Mouse (Mus musculus): ENCODE results near the gene St5.

The St5 gene

GRCm38 (mm10) chr7:109703190-109704015 lies at the start of gene St5, which contains the start of gene Akip1:
St5 (minus strand) TSS chr7:109703605.
Akip1 (plus strand) TSS chr7:109703690.
- DNase-seq (ENCODE audit: low read depth): peak; percentile 80

GRCm38 (mm10) chr7:109752008-109752925 lies 48.9 kb upstream of the St5 start, which contains the start of gene Tmem9b:
Tmem9b (minus strand) TSS chr7:109752875.
- peak; percentile 67 for DNase-seq (ENCODE audit: low read depth)

DNA sequence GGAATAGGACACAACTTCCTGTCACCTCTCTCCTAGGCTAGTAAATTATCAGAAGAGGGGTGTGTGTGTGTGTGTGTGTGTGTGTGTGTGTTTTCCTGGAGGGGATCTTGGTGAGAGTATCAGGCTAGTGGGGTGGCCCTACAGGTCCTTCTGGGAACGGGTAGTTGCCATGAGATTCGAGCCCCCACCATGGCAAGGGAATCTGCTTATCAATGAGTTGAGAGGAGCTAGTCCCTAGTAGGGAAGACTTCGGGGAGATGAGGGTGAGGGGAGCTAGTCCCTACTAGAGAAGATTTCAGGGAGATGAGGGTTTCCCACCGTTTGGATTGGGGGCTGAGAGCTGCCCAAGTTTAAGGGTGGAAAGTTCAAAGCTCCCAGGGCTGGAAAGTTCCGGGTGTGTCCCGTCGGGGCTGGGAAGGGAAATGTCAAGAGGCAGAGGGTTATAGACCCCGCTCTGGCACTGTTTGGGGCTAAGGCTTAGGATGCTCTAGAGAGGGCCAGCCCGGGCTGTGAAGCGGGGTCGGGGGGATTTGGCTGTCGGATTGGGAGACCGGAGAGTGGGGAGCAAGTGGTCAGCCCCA lies 48.1 kb upstream of the St5 start:
- peak; percentile 16 for DNase-seq (ENCODE audit: low read depth)

DNA sequence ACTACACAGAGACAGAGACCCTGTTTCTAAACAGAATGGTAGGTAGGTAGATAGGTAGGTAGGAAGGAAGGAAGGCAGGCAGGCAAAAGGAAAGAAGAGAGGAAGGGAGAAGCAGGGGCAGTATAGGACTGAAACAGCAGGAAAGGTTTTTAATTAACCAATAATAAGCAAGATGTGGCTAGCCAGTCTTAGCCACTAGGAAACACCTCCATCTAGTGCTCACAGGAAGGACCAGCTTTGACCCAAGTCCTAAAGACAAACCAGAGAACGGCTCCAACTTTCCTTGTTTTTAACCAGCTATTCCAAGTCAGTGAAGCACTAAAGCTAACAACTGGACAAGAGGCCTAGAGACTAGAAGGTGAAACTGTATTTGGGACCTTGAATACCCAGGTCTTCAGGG lies 44.3 kb upstream of the St5 start:
- DNase-seq (ENCODE audit: low read depth): peak; percentile 49

DNA sequence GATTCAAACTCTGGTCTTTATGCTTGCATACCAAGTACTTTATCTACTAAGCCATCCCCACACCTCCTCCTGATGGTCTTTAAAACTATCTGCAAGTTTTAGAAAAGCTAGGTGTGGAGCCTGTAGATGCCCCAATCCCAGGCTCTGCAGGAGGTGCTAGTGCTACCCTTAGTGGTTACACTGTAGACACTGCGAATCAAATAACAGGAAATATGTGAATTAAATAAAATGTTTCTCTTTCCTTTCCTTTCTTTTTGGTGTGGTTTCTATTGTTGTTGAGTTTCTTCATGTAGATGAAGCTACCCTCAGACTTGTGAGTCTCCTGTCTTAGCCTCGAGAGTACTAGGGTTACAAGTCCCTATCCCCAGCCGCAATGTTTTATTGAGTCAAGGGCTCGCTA lies 38.3 kb upstream of the St5 start:
- no peak for DNase-seq (ENCODE audit: low read depth)

DNA sequence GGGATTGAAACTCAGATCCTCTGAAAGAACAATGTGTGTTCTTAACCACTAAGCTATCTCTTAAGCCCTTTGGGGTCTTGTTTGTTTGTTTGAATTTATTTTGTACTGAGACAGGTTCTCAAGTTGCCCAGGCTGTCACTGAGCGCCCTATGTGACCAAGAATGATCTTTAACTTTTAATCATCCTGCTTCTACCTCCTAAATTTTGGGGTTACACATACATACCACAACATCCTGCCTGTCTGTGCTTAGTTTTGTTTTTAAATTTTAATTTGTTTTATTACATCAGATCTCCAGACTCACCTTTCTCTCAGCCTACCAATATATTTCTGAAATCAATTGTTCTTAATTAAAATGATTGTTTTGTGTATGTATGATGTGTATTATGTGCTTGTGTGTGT lies 37.7 kb upstream of the St5 start:
- DNase-seq (ENCODE audit: low read depth): no peak

- DNase-seq (ENCODE audit: low read depth): no peak
Measured at GRCm38 (mm10) chr7:109739822-109740370, 36.5 kb upstream of the St5 start.

DNA sequence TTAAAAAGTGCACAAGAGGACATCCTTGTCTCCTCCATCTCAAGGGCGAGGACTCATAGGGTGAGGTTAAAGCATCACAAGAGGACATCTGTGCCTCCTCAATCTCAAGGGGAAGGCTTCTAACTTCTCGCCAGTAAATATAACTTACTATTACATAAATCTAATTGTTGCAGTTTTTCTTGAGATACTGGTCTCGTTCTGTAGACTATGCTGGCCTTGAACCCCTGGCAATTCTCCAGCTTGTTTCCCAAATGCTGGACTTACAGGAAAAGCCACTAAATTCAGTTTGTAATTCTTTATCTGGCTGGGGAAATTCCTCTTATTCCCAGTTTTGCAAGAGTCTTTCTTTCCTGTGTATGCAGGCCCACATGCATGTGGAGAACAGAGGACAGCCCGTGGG lies 31.4 kb upstream of the St5 start:
- DNase-seq (ENCODE audit: low read depth): no peak

GRCm38 (mm10) chr7:109731626-109732025 lies 28.2 kb upstream of the St5 start, which contains the start of gene Ascl3:
Ascl3 (minus strand) TSS chr7:109731726.
- DNase-seq (ENCODE audit: low read depth): no peak

DNA sequence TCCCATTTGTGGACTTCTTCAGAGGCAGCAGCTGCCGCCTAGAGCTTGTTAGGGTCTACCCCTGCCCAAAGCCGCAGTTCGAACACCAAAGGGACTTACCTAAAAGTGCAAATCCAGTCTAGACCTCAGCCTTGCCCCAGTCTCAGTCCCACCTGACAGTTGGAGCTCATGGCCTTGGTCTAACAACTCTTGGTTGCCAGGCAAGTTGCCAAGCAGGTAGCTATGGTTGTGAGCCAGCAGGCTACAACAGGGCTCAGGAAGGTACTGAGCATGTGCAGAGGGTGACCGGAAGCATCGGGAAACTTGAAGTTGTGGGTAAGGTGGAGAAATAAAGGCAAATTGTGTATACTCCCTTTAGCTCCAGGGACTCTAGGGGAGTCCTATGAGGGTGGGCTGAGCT lies 20.3 kb upstream of the St5 start, which contains the start of gene BC051019:
Gene BC051019, minus strand, starts transcription at position 154 of the 400 bp plus-strand sequence.
- DNase-seq (ENCODE audit: low read depth): no peak

DNA sequence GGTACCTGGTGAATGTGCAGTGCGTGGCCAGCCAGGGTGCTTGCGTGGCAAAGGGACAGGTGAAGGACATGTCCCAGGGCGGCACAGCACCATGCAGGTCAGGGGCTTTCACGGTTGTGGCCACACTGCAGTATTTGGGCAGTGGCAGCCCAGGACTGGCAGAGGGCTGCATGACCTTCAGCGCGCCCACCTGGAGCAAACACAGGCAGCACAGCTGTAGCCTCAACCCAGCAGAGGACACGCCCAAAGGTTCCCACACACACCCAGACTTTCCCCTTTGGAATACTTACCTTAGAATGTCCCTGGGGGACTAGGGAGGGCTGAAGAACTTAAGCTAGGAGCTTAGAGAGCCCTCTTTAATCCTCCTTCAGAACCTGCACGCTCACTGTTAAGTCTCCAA lies 19.7 kb upstream of the St5 start:
- no peak for DNase-seq (ENCODE audit: low read depth)

DNA sequence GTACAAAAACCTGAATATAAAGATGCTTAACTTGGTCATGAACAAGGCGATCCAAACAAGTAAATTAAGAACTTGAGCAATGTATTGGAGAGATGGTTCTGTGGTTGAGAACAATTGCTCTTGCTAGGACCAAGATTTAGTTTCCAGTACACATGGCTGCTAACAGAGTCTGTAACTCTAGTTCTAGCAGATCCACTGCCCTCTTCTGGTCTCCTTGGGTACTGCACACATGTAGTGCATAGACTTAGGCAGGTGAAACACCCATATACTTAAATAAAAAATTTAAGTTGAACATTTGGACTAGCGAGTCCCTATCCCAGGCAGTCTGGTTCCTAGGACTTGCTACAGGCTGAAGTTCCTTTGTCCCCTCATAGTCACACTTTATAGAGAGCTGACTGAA lies 19.2 kb upstream of the St5 start:
- peak; percentile 19 for DNase-seq (ENCODE audit: low read depth)

DNA sequence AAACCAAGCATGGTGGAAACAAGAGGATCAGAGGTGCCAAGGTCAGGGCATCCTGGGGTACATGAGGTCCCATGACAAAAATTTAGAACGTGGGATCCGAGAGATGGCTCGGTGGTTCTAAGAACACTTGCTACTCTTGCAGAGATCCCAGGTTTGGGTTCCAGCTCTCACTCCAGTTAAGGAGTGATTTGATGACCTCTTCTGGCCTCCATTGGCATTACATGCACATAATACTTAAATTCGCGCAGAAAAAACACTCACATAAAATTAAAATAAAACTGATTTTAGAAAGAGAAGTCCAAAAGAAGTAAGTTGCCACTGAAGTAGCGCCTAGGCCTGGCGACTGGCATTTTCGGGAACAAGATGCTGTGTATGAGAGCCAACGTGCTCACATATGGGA lies 15.9 kb upstream of the St5 start:
- DNase-seq (ENCODE audit: low read depth): peak; percentile 57

DNA sequence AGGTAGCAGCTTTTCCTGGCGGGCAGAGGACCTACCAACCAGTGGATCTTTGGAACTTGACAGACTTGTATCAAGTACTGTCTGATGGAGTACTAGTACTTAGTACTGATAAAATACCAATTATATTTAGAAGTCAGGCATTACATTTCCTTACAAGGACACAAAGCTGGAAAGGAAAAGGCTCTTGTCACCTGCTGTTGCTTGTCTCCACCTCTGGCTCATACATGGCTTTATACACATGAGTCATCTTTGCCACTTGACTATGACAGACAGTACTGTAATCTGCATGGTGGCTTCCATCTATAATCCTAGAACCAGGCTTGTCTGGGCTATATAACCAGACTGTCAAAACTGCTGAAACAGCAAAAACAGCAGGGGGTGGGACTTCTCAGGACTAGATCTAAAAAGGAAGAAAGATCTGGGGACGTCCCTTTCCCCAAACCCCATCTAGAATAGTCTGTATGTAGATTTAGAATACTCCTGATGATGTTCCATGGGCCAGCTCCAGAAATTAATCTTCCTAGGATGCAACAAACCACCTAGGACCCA lies 10.1 kb upstream of the St5 start:
- DNase-seq (ENCODE audit: low read depth): peak; percentile 33

GRCm38 (mm10) chr7:109712198-109712597 lies 8.8 kb upstream of the St5 start:
- no peak for DNase-seq (ENCODE audit: low read depth)

DNA sequence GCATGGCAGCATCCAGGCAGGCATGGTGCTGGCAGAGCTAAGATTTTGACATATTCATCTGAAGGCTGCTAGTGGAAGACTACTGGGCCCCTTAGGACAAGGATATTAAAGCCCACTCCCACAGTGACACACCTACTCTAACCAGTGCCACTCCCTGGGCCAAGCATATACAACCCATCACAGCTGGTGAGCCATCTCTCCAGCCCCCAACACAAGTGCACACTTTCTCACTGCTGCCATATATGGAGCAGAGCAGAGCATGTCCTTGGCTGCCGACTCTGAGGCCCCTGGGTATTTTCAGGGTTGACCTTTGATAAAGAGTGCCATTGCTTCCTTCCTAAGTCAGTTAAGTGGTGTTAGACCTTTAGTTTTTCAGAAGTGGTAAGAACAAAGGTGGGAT lies 6.7 kb upstream of the St5 start:
- no peak for DNase-seq (ENCODE audit: low read depth)

DNA sequence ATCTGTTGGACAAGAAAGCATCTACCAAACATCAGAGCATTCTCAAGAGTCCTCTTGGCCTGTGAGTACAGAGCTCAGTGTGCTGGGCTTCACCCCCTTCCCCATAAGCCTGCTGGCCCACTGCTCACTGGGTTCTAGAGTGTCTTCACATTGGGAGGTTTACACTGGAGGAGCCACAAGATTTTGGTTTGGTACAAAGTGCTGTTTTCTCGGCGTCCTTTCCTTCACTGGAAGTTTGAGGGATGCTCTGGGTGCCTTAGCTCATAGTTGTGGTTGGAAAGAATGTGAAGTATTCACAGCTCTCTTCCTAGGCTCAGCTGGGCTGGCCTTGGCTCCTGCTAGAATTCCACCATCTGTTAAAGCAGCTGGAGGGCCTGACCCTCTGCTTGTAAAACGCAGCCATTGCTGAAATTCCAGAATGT lies 5.6 kb upstream of the St5 start:
- DNase-seq (ENCODE audit: low read depth): no peak

DNA sequence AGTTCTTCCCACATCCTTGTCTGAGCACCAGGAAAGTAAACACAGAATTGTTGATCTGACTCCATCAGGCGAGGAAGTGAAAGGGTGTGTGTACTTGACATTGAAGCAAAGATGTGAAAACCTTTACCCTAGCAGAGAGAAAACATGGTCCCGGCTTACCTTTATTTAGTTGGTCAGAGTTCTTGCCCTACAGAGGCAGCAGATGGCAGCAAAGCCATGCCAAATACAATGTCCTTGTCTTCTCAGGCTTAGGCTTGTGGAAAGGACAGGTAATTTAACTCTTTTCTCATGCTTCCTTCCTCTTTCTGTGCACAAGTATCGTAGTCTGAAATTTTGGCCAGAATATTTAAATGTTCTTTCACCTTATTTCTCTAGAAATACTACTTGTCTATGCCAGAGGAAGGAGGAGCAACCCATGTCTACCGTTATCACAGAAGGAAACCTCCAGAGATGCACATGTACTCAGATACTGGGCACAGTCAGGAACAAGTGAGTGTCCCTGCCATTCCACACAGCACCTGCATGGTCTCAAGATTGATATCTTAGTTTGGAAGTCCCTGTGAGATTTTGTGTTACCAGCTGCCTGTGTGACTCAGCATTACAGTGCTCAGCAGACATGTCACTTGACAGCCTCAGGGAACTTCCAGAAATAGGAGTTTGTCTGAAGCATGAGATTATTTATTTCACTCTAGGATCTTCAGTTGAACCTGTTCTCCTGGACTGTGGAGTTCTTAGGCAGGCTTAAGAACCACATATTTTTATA lies 3.8 kb upstream of the St5 start:
- DNase-seq (ENCODE audit: low read depth): peak; percentile 79

- DNase-seq (ENCODE audit: low read depth): no peak
Measured at GRCm38 (mm10) chr7:109704461-109704860, 1.1 kb upstream of the St5 start.

- peak; percentile 23 for DNase-seq (ENCODE audit: low read depth)
Measured at GRCm38 (mm10) chr7:109704016-109704377, 592 bp upstream of the St5 start.

- DNase-seq (ENCODE audit: low read depth): no peak
Measured at GRCm38 (mm10) chr7:109702721-109703120, 684 bp downstream of the St5 start.
